Mouse (Mus musculus): ENCODE data around the gene Acrbp. TPM values are rescaled to one million over a fixed set of nuclear protein-coding genes. Genes with fewer than 3 reads are reported as not detected.
"Not testable (repeated sequence)": the region's sequence is repeated elsewhere in the genome, so short reads cannot be mapped to it uniquely, and the experiment has no call there.

Acrbp gene
- 10 to 100 TPM in 2 of 3 experiments, 1 to 10 TPM in 1; 5.6 to 23.2 (median 17.7) TPM for polyA plus RNA-seq (2017; shearing (Covaris generic))

DNA sequence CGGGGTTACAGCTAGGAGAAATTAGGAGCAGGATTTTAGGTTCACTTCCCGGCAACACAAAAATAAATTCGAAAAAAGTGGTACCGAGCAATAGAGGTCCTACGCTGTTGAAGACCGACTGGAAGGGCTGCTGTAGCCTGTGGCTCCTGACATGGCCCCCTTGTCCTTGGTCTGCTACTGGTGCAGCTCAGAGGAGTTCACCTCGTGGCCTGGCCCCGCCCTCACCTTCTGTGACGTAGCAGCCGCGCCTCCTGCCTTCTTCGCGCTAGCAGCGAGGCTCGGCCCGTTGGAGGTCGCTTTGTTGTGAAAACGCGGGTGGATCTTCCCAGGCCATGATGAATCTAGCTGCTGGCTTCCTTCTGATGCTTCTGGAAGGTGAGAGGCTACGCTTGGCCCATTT is at the start of gene Acrbp:
TSS of gene Acrbp (plus strand) at position 12 of the 400 bp plus-strand sequence.
- no peak for ATAC-seq

- ATAC-seq, result no peak
Measured at GRCm38 (mm10) chr6:125003706-125004105, 45.8 kb upstream of the Acrbp start.

- ATAC-seq, result no peak
Measured at GRCm38 (mm10) chr6:125005086-125005485, 44.4 kb upstream of the Acrbp start.

DNA sequence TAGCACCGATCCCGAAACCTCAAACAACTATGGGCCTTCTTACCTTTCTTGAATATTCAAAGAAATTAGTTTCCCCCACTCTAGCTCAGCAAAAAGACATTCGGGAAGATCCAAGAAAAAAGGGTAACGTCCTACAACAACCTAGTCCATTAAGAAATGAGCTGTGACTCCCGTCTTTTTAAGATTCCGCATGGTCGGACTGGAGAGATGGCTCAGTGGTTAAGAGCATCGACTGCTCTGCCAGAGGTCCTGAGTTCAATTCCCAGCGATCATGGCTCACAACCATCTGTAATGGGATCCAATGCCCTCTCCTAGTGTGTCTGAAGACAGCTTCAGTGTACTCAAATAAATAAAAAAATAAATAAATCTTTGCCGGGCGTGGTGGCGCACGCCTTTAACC is 41.4 kb upstream of the Acrbp start:
- ATAC-seq, result no peak

- peak; percentile 97 for ATAC-seq
Measured at GRCm38 (mm10) chr6:125008586-125009128, 40.8 kb upstream of the Acrbp start.

DNA sequence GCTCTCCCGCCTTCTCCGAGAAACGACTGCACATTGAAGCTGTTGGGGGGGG is 40.5 kb upstream of the Acrbp start, which contains the start of gene Zfp384:
TSS of gene Zfp384 (plus strand) at position 17 of the 52 bp plus-strand sequence.
- no peak for ATAC-seq

- peak; percentile 50 for ATAC-seq
Measured at GRCm38 (mm10) chr6:125009181-125010073, 40.1 kb upstream of the Acrbp start.

- no peak for ATAC-seq
Measured at GRCm38 (mm10) chr6:125017682-125018081, 31.8 kb upstream of the Acrbp start.

DNA sequence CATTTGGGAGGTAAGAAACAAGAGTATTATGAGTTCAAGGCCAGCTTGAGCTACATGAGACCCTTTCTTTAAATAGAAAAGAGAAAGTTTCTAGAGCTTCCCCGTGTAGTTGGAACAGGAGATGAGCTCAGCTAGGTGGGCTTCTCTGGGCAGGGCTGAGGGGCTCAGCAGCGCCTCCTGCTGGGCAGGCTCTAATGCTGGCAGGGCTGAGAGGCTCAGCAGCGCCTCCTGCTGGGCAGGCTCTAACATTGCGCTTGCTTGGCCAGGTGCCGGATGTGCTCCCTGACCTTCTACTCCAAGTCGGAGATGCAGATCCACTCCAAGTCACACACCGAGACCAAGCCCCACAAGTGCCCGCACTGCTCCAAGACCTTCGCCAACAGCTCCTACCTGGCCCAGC is 19.0 kb upstream of the Acrbp start:
- peak; percentile 63 for ATAC-seq

DNA sequence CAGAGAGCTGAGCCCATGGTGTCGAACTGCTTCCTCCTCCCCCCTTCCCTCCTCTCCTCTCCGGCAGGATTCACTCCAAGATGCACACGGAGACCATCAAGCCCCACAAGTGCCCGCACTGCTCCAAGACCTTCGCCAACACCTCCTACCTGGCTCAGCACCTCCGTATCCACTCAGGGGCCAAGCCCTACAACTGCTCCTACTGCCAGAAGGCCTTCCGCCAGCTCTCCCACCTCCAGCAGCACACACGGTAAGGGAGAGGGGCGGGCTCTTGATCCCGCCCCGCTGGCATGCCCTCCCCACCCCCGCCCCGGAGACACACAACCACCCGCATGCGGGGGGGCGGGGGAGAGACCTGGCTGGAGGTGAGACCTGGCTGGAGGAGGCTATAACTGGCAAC is 17.9 kb upstream of the Acrbp start:
- ATAC-seq, result no peak

- ATAC-seq, result no peak
Measured at GRCm38 (mm10) chr6:125038666-125039065, 10.8 kb upstream of the Acrbp start.

DNA sequence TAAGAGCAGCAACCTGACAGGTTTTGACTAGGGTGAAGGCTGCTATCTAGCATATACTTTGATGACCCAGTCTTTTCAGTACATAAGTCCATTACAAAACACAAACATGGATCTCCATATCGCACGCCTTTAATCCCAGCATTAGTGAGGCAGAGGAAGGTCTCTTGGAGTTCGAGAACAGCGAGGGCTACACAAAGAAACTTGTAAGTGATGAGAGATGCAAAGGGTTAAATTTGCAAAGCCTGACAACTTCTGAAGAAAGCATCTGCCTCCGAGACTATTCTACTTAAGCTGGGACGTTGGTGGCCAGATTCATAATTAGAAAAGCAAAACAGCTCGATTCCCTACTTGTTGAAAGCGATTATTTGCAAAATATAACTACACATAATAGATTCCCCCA is 10.4 kb upstream of the Acrbp start:
- ATAC-seq, result peak; percentile 19

DNA sequence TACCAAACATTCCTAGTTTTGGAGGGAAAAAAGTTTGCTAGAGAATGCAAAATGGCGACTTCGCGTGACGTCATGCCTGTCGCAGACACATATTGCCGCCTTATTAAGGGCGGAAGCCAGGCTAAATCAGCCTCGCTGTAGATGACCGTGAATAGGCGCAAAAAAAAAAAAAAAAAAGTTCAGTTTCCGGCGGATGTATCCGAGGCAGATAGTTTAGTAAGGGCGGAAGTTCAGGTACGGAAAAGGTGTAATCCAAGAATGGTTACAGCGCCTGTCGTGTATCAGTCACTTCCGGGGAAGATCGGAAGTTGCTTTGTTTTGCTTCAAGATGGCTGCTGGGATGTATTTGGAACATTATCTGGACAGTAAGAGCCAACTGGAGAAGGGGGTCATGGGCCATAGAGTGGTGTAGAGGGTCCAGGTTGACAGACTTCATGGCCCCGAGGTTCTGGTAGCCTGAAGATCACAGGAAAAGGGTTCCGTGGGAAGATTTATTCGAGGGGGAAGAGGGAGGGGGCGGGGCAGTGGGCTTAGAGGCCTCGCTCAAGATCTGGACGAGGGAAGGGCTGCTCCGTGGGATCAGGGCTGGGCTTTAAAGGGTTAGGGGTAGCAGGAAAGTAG is 9.8 kb upstream of the Acrbp start, which contains the start of gene Ing4:
TSS of gene Ing4 (plus strand) at position 228 of the 621 bp plus-strand sequence.
- ATAC-seq, result peak; percentile 97

DNA sequence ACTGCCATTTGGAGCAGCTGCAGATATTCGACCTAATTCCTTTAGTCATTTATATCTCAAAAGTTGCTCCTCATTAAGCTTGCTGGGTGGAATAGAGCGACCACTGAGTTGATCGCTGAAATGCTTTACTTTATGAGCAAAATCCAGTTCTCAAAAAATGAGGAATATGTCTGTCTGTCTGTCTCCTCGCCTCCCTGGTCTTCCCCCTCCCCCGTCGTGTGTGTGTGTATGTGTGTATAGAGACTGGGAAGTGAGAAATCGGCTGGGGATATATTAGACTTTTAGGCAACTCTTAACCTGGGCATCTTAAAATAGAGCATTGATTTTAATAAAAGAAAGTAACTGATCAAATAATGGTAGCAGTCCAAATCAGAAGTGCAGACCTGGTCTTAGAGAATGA is 9.3 kb upstream of the Acrbp start:
- no peak for ATAC-seq

DNA sequence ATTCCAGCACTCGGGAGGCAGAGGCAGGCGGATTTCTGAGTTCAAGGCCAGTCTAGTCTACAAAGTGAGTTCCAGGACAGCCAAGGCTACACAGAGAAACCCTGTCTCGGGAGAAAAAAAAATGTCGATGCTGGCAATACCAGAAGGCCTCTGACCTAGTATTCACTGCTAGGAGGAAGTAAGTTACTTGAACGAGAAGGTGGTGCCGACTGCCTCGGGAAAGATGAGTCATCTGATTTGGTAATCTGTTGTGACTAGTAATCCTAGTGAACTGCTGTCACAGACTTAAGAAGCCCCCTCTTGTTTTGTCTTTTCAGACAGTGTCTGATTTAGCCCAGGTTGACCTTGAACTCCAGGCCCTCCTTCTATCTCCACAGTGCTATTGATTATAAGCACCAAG is 8.4 kb upstream of the Acrbp start:
- ATAC-seq, result no peak

- ATAC-seq, result no peak
Measured at GRCm38 (mm10) chr6:125042081-125042480, 7.4 kb upstream of the Acrbp start.

GRCm38 (mm10) chr6:125046691-125047090 is 2.8 kb upstream of the Acrbp start:
- peak; percentile 81 for ATAC-seq

DNA sequence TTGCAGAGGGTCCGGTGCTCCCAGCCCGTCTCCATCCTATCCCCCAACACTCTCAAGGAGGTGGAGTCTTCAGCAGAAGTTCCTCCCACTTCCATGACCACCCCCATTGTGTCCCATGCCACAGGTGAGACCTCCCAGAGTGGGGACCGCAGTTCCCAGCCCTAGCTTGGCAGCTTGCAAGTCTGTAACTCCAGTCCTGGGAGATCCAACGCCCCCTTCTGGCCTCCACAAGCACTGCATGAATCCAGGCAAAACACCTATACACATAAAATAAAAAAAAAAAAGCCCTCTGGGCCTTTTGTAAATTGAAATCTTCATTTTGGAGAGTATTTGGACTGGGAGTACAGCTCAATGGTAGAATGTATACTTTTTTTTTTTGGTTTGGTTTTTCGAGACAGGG is 1.7 kb downstream of the Acrbp start:
- no peak for ATAC-seq

- no peak for ATAC-seq
Measured at GRCm38 (mm10) chr6:125061493-125061892, 12.0 kb downstream of the Acrbp start.

DNA sequence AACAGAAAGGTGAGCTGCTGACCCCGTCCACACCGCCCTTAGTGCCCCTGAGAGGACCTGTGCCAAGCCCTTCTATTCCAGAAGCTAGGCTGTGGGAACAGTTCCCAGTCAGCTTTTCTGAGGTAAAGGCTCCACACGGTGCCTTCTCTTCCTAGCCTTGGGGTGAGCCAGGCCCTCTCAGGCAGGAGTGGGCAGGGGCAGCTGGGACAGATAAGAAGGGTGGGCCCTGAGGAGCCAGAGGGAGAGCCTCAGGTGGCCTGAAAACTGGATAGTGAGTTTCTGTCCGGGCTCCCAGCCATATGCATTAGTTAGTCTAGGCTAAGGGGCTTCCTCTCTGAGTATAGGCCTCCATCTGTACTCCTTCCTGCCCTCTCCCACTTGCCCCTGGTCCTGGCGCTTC is 13.0 kb downstream of the Acrbp start:
- no peak for ATAC-seq

GRCm38 (mm10) chr6:125063906-125064305 is 14.4 kb downstream of the Acrbp start:
- no peak for ATAC-seq

GRCm38 (mm10) chr6:125065223-125065622 is 15.7 kb downstream of the Acrbp start:
- ATAC-seq, result not testable (repeated sequence)

DNA sequence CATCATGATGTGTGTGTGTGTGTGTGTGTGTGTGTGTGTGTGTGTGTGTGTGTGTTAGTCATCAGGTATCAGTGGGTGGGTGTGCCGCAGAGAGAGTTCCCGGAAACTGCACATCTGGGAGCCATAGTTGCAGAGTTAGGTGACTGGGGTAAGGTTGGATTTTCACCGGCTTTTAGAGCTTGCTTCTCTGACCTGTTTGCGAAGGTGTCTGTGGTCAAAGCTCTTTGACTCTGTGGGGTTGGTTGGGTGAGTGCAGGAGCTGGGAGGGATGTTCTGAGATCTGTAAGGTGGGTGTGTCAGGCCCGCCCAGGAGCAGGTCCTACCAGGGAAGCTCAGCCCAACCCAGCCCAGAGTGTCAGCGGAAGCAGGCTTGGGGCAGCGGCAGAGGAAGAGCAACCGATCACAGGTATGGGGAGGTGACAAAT is 18.1 kb downstream of the Acrbp start, which contains the start of gene Lpar5:
TSS of gene Lpar5 (plus strand) at position 350 of the 425 bp plus-strand sequence.
- peak; percentile 20 for ATAC-seq

All from inflammation-experienced regulatory T-cells, adult 6 months (primary cell).